Mouse (Mus musculus) spleen, postnatal 10 days (tissue): ENCODE results near the gene Ifna11.
"Not testable (repeated sequence)": the region's sequence is repeated elsewhere in the genome, so short reads cannot be mapped to it uniquely, and the experiment has no call there.

Experiments
- DNase-seq, 2 experiments: peaks; one replicate each; pipeline ENCODE4 v3.0.0; 2021 to 2022; ENCODE audit warnings: low spot score in 2 of 2

Ifna11 gene

GRCm38 (mm10) chr4:88819659-88820058 lies at the start of gene Ifna11:
Ifna11 (plus strand) TSS chr4:88819959.
- DNase-seq, result no peak

GRCm38 (mm10) chr4:88773534-88773933 lies 46.2 kb upstream of the Ifna11 start, which contains the start of gene Gm13290:
Gm13290 (plus strand) TSS chr4:88773834.
- DNase-seq, result not testable (repeated sequence)

- not testable (repeated sequence) for DNase-seq
Observed at GRCm38 (mm10) chr4:88776622-88777021, 43.1 kb upstream of the Ifna11 start, which contains the start of gene Gm13289. Gm13289 (plus strand) TSS chr4:88776922.

GRCm38 (mm10) chr4:88779550-88779949 lies 40.2 kb upstream of the Ifna11 start, which contains the start of gene Gm13272:
Gm13272 (plus strand) TSS chr4:88779850.
- not testable (repeated sequence) for DNase-seq

- DNase-seq, result not testable (repeated sequence)
Observed at GRCm38 (mm10) chr4:88780320-88780719, 39.4 kb upstream of the Ifna11 start.

- not testable (repeated sequence) for DNase-seq
Observed at GRCm38 (mm10) chr4:88781831-88782230, 37.9 kb upstream of the Ifna11 start, which contains the start of gene Ifnz. Ifnz (plus strand) TSS chr4:88782131.

- not testable (repeated sequence) for DNase-seq
Observed at GRCm38 (mm10) chr4:88782335-88782734, 37.4 kb upstream of the Ifna11 start.

GRCm38 (mm10) chr4:88785409-88785808 lies 34.4 kb upstream of the Ifna11 start, which contains the start of gene Gm13276:
Gm13276 (plus strand) TSS chr4:88785709.
- DNase-seq, result not testable (repeated sequence)

- peak; percentile 17 to 69 for DNase-seq
Observed at GRCm38 (mm10) chr4:88788402-88788801, 31.4 kb upstream of the Ifna11 start, which contains the start of gene Gm13277. Gm13277 (plus strand) TSS chr4:88788632.

GRCm38 (mm10) chr4:88791250-88791649 lies 28.5 kb upstream of the Ifna11 start, which contains the start of gene Gm13278:
Gm13278 (plus strand) TSS chr4:88791550.
- not testable (repeated sequence) for DNase-seq

- DNase-seq, result peak; percentile 47 to 79
Observed at GRCm38 (mm10) chr4:88793936-88794675, 25.7 kb upstream of the Ifna11 start, which contains the start of gene Gm13275. Gm13275 (plus strand) TSS chr4:88794487.

- not testable (repeated sequence) for DNase-seq
Observed at GRCm38 (mm10) chr4:88797097-88797496, 22.7 kb upstream of the Ifna11 start, which contains the start of gene Gm13279. Gm13279 (plus strand) TSS chr4:88797397.

GRCm38 (mm10) chr4:88799365-88799764 lies 20.4 kb upstream of the Ifna11 start, which contains the start of gene Gm13285:
Gm13285 (plus strand) TSS chr4:88799665.
- DNase-seq, result not testable (repeated sequence)

GRCm38 (mm10) chr4:88802954-88803353 lies 16.8 kb upstream of the Ifna11 start, which contains the start of gene Gm13287:
Gm13287 (plus strand) TSS chr4:88803254.
- not testable (repeated sequence) for DNase-seq

- DNase-seq, result not testable (repeated sequence)
Observed at GRCm38 (mm10) chr4:88805231-88805630, 14.5 kb upstream of the Ifna11 start, which contains the start of gene Gm13288. Gm13288 (plus strand) TSS chr4:88805531.

GRCm38 (mm10) chr4:88805761-88806160 lies 14.0 kb upstream of the Ifna11 start:
- peak in 1 of 2 experiments; percentile 16 for DNase-seq

GRCm38 (mm10) chr4:88815928-88816327 lies 3.8 kb upstream of the Ifna11 start, which contains the start of gene Ifna7:
Ifna7 (plus strand) TSS chr4:88816228.
- no peak for DNase-seq

- peak in 1 of 2 experiments; percentile 22 for DNase-seq
Observed at GRCm38 (mm10) chr4:88822995-88823394, 3.2 kb downstream of the Ifna11 start.

GRCm38 (mm10) chr4:88827116-88827515 lies 7.4 kb downstream of the Ifna11 start, which contains the start of gene Ifna6:
Ifna6 (plus strand) TSS chr4:88827416.
- not testable (repeated sequence) for DNase-seq

GRCm38 (mm10) chr4:88830523-88830922 lies 10.8 kb downstream of the Ifna11 start:
- peak in 1 of 2 experiments; percentile 37 for DNase-seq

GRCm38 (mm10) chr4:88835225-88835624 lies 15.5 kb downstream of the Ifna11 start, which contains the start of gene Ifna5:
Ifna5 (plus strand) TSS chr4:88835525.
- DNase-seq, result not testable (repeated sequence)

GRCm38 (mm10) chr4:88838828-88839227 lies 19.1 kb downstream of the Ifna11 start:
- peak in 1 of 2 experiments; percentile 22 for DNase-seq
